Mouse (Mus musculus) megakaryocyte, embryonic 14.5 days (primary cell): ENCODE results near the gene Nr1i2.

ENCODE experiments used
- FLI1 ChIP-seq: IDR thresholded peaks from 2 replicates; pipeline ENCODE4 v1.6.1; 2012; ENCODE audit warnings: low read length, inconsistent platforms, mixed read lengths
- GATA1 ChIP-seq: IDR thresholded peaks from 3 replicates; pipeline ENCODE4 v1.6.1; 2012; ENCODE audit warnings: mixed read lengths, low read length, inconsistent platforms, borderline replicate concordance

- no peak for TF ChIP-seq FLI1
- TF ChIP-seq GATA1, result no peak
Observed at GRCm38 (mm10) chr16:38307651-38308050, 13.0 kb upstream of the Nr1i2 start.
